Mouse (Mus musculus): ENCODE data around the gene Adcy1. TPM values are rescaled to one million over a fixed set of nuclear protein-coding genes. Genes with fewer than 3 reads are reported as not detected.

Gene Adcy1
- polyA plus RNA-seq, 1 experiment, result 2.0 TPM

DNA sequence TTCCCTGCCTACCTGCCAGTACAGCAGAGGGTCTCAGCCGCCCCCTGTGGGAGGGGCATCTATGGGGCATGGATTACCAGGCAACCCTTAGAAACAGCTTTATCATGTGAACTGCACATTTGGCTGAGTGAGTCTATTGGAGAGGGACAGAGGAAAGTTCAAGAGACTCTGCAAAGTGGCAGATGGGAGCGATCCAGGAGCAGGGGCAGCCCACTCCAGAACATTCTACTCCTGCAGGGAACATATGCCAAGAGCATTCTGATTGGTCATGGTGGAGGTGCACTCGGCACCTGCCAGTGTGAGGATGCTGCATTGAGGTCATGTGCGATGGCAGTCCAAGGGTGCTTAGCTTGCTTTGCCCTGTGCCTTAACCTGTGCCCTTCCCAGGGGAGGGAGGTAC, 6.5 kb downstream of the Adcy1 start:
- no peak for DNase-seq (ENCODE audit: low spot score)

GRCm38 (mm10) chr11:7071617-7072016, 8.3 kb downstream of the Adcy1 start:
- DNase-seq (ENCODE audit: low spot score), result no peak

DNA sequence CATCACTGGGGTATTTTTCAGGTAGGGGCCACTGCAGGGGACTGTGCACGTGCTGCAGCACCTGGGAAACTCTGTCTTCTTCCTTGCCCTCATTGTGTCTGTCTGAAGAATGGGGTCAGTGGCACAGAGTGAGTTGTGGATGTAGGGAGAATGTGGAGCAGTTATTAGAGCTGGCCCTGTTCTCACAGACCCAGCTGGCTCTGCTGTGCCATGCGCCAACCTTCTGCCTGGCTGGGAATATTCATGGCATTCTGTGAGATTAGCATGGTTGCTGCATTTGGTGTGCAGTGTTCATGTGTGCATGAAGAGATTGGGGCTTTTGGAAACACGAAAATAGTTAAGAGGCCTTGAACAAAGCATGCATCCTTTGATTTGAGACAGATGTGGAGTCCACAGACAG, 10.3 kb downstream of the Adcy1 start:
- no peak for DNase-seq (ENCODE audit: low spot score)

- no peak for DNase-seq (ENCODE audit: low spot score)
Measured at GRCm38 (mm10) chr11:7076510-7076909, 13.2 kb downstream of the Adcy1 start.

DNA sequence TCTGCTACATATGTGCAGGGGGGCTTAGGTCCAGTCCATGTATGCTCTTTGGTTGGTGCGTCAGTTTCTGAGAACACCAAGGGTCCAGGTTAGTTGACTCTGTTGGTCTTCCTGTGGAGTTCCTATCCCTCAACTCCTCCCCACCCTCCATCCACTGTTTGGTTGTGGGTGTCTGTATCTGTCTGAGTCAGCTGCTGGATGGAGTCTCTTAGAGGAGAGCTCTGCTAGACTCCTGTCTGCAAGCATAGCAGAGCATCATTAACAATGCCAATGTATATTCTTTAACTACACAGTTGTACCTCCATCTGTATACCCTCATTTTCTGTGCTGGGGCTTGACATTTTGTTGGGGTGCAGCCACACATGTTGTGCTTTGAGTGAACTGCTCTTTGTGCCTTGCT, 18.6 kb downstream of the Adcy1 start:
- DNase-seq (ENCODE audit: low spot score), result no peak

GRCm38 (mm10) chr11:7083911-7084310, 20.6 kb downstream of the Adcy1 start:
- no peak for DNase-seq (ENCODE audit: low spot score)

DNA sequence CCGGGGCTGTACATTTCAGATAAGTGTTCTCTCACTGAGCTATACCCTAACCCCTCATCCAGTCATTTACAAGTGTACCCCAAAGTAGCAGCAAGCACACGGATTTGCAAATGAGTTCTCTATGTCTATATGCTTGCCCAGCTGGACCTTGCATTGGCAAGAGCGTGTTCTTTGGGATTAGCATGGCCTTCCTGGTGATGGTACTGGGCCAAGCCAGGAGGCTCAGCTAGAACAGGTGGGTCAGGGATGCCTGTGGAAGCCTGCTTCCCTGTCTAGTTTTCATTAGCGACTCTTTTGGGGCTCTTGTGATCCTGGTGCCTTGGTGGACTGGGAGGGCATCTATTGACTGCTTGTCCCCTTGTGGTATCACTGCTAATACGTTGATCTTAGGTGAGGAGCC, 21.9 kb downstream of the Adcy1 start:
- DNase-seq (ENCODE audit: low spot score), result no peak

- DNase-seq (ENCODE audit: low spot score), result no peak
Measured at GRCm38 (mm10) chr11:7091120-7091519, 27.8 kb downstream of the Adcy1 start.

GRCm38 (mm10) chr11:7094844-7095243, 31.6 kb downstream of the Adcy1 start:
- DNase-seq (ENCODE audit: low spot score), result no peak

GRCm38 (mm10) chr11:7101674-7102073, 38.4 kb downstream of the Adcy1 start:
- DNase-seq (ENCODE audit: low spot score), result no peak

- no peak for DNase-seq (ENCODE audit: low spot score)
Measured at GRCm38 (mm10) chr11:7102256-7103194, 39.2 kb downstream of the Adcy1 start.

DNA sequence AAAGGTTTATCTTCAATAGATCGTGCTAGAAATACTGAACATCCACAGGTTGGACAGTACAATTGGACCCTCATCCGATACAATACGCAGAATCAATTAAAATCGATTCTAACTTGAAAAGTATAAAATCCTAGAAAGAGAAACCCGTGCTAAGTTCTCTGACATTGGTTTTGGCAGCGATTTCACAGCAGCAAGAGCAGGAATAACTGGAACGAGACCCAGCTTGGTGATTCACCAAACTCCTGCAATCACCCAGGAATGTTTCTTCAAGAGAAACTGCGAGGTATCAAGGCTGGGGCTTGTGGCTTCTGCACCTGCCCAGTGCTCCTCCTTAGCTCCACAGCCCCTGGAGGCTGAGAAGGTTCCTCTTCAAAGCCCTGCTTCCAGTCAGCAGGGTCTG, 42.0 kb downstream of the Adcy1 start:
- no peak for DNase-seq (ENCODE audit: low spot score)

DNA sequence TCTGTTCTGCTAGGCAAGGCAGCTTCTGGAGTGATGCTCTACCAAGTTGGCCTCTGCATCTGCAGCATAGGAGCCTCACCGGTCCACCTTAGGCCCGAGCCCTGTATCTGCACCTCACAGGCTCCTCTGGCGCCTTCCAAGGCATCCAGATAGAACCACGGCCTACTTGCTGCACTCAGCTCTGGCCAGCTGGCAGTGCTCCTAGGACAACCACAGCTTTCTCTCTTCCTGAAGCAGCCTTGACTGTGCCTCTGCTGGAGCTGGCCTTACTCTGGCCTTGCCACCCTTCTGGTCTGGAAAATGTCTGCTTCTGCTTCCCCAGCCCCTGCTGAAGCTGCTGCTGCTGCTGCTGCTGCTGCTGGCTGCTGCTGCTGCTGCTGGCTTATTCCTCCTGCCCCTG, 45.8 kb downstream of the Adcy1 start:
- no peak for DNase-seq (ENCODE audit: low spot score)

DNA sequence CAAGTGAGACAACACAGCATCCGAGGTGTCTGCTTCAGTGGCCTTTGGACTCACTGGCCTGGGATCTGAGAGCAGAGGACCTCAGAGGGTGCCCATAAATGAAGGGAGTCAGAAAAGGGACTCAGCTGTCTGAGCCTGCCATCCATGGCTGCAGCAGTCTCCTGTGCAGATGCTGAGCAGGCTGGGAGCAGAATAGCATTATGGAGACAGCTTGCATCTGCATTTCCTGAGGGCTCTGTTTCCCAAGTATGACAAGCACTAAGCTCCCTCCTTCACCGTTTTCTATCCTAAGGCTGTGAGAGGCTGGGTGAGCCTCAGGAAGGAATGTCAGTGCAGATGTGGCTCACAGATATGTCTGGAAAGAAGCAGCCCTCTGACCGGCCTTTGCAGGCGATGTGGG, 49.8 kb downstream of the Adcy1 start:
- DNase-seq (ENCODE audit: low spot score), result no peak

DNA sequence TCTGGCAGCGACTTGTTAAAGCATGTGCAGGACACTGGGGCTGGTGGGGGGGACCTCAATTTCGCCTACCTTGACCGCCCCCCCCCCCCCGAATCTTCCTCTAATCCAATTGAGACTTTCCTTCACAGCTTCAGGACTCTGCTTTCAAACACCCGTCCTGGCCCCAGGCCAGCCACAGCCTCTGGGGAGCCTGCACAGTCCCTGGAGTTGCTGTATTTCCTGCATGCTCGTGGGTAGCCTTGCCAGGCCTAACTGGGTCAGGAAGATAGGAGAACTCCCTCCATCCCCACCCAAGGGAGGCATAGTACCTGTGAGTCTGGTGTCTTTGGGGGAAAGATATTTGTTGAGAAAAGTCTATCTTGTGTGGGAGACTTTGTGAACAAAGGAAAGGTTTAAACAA, 50.4 kb downstream of the Adcy1 start:
- DNase-seq (ENCODE audit: low spot score), result no peak

DNA sequence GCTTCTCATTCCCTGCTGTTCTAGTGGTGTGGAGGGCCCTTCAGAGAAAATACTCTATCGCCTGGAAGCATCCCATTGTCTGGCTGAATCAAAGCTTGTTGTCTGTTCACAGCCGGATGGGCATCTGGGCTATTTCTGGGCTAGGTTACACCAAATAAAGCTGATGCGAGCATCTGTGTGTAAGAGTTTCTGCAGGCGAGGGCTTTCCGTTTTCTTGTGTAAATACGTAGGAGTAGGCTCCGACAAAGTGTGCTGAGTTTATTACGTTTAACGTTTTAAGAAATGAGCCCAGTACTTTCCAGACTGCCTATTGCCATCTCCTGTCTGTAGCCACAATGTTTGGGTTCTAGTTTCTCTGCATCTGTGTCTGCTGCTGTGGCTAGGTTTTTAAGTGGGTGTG, 51.0 kb downstream of the Adcy1 start:
- no peak for DNase-seq (ENCODE audit: low spot score)

DNA sequence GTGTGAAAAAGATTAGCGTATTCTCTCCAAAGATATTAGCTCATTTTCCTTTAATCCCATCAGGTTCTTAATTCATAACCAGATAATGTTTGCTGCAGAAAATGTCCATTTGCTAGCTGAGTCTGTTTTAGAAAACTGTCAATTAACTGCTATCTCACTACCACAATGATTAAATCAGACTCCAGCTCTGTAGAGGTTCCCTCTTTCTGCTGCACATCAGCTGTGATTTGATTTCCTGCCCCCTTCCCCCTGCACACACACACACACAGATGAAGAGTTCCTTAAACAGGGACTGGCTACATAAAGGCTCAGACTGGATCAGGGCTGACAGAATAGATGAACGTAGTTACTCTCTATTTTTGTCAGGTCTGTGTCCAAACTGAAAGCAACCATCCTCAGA, 53.4 kb downstream of the Adcy1 start:
- DNase-seq (ENCODE audit: low spot score), result no peak

- no peak for DNase-seq (ENCODE audit: low spot score)
Measured at GRCm38 (mm10) chr11:7129319-7130051, 66.2 kb downstream of the Adcy1 start.

DNA sequence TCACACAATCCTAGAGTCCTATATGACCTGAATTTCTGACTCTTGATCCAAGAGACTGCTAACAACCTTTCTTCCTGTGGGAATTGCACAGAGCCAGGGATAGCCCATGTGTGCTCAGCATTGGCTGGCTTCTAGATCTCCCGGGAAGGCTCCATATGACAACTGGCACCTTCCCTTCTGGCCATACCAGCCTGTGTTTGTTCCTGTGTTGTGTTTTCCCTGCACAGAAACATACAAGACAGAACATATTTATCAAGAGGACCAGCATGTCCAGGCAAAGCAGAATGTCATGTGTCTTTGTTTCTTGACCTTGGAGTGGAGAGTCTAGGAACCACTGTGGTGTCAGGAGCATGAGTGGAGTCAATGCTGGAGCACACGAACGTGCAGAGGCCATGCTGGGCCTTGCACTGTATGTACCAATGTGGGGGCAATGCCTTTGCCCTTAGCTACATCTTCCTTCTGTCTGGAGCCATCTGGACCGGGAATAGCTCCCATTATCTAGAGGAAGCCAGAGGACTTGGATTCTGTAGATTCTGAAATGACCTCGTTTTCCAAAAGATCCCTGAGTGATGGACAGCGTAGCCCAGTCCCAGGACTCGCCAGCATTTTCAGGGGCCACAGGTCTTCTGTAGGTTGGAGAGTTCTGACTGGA, 69.6 kb downstream of the Adcy1 start:
- DNase-seq (ENCODE audit: low spot score), result no peak

DNA sequence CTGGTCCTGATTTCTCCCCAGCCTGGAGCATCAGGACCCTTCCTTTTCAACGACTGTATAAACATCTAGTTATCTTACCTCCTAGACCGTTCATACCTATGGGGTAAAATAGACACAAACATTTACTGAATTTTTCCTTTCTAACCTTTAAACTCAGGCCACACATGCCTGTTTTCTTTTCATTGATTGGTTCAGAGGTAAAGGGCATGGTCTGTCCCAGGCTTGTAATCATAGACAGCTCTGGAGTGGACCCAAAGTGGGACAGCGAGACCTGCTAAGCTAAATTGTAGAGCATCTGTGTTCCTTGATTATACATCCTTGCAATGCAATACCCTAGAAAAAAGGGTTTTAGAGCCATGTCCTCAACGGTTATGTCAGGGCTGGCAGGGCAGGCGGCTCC, 70.4 kb downstream of the Adcy1 start:
- no peak for DNase-seq (ENCODE audit: low spot score)

GRCm38 (mm10) chr11:7134319-7134718, 71.0 kb downstream of the Adcy1 start:
- no peak for DNase-seq (ENCODE audit: low spot score)

- no peak for DNase-seq (ENCODE audit: low spot score)
Measured at GRCm38 (mm10) chr11:7135301-7135700, 72.0 kb downstream of the Adcy1 start.

DNA sequence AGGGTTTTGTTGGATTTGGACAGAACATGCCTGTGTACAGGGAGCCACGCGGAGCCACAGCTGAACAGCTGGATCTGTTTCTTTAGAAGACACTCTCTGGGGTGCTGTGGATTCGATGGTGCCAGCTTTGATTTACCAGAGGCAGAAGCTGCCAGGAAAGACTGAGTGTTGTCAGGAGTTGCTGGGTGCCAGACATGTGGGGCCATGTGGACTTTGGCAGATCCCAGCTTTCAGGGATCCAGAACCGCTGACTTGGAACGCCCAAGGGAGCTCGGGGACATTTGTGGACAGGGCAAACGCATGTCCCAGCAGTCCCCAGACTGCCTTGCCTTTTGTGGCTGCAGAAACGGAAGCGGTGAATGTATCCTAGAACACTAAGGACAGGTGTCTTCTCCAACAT, 72.5 kb downstream of the Adcy1 start:
- no peak for DNase-seq (ENCODE audit: low spot score)

All from urinary bladder, adult 2 months (tissue).